Mouse (Mus musculus) thymus, adult 2 months (tissue): ENCODE results near the gene Nr2f2.

ENCODE experiments used
- CTCF ChIP-seq: fragments of 200-500 bp; IDR thresholded peaks from 2 replicates; pipeline ENCODE4 v1.5.1; 2012; ENCODE audit warnings: mild to moderate bottlenecking, control low read depth, low read length, moderate library complexity, borderline replicate concordance; ENCODE audit not compliant: control insufficient read depth, poor library complexity, insufficient read depth; ENCODE audit errors: extremely low read depth
- POLR2A ChIP-seq: fragments of 200-500 bp; IDR thresholded peaks from 2 replicates; pipeline ENCODE4 v1.6.1; 2012; ENCODE audit warnings: mild to moderate bottlenecking, low read length, control low read depth, moderate library complexity; ENCODE audit not compliant: control insufficient read depth, poor library complexity, insufficient read depth; ENCODE audit errors: extremely low read depth

- TF ChIP-seq POLR2A: no peak
- TF ChIP-seq CTCF: no peak
These were observed 35.1 kb downstream of the Nr2f2 start for GRCm38 (mm10) chr7:70331243-70332063.
